Mouse (Mus musculus): ENCODE data around the gene Zfp606. TPM values are rescaled to one million over a fixed set of nuclear protein-coding genes. Genes with fewer than 3 reads are reported as not detected.

The Zfp606 gene
- polyA plus RNA-seq, 1 experiment from 2014 or later: 21.5 TPM

Other genes with a start within 250 kb of the Zfp606 start
- gene Vmn1r81, start 210.0 kb upstream of the Zfp606 start, polyA plus RNA-seq (2014; fragmentation: Nextera tagmentation; extraction: Ambion mirVana): not detected in 2 replicates
- gene Vmn1r82, start 177.9 kb upstream of the Zfp606 start, polyA plus RNA-seq (2014; fragmentation: Nextera tagmentation; extraction: Ambion mirVana): not detected in 2 replicates
- not detected in 2 replicates for gene Vmn1r83, start 148.8 kb upstream of the Zfp606 start, polyA plus RNA-seq (2014; fragmentation: Nextera tagmentation; extraction: Ambion mirVana)
- gene Vmn1r84, start 109.0 kb upstream of the Zfp606 start, polyA plus RNA-seq (2014; fragmentation: Nextera tagmentation; extraction: Ambion mirVana): not detected in 2 replicates
- gene Zfp551, start 55.5 kb upstream of the Zfp606 start, polyA plus RNA-seq (2014; fragmentation: Nextera tagmentation; extraction: Ambion mirVana): 4.1 and 4.5 TPM in 2 replicates
- gene 2900092C05Rik, start 34.2 kb downstream of the Zfp606 start, polyA plus RNA-seq (2014; fragmentation: Nextera tagmentation; extraction: Ambion mirVana): not detected in 2 replicates
- gene Vmn2r53, start 130.5 kb downstream of the Zfp606 start, polyA plus RNA-seq (2014; fragmentation: Nextera tagmentation; extraction: Ambion mirVana): not detected in 2 replicates
- gene Vmn2r54, start 162.0 kb downstream of the Zfp606 start, polyA plus RNA-seq (2014; fragmentation: Nextera tagmentation; extraction: Ambion mirVana): not detected in 2 replicates
- gene Vmn2r55, start 206.7 kb downstream of the Zfp606 start, polyA plus RNA-seq (2014; fragmentation: Nextera tagmentation; extraction: Ambion mirVana): not detected in 2 replicates